Mouse (Mus musculus) forebrain, embryonic 14.5 days (tissue): Measurements from ENCODE around the gene Mga. TPM values are rescaled to one million over a fixed set of nuclear protein-coding genes. Genes with fewer than 3 reads are reported as not detected.

Experiments used
- ATAC-seq: fragments of 200-750 bp; cut with Nextera tagmentation; 2 replicates; pipeline ENCODE4 v1.8.0; 2017; ENCODE audit warnings: mild to moderate bottlenecking, moderate library complexity
- DNase-seq: peaks from one replicate; pipeline ENCODE4 v3.0.0-alpha.2; 2015; ENCODE audit warnings: low spot score
- H3K27ac ChIP-seq: fragments of 300-500 bp; sonication (generic); 2 replicates; pipeline ENCODE4 v1.5.1; 2014; ENCODE audit warnings: low read depth, mild to moderate bottlenecking, control low read depth, low read length, moderate library complexity
- H3K27me3 ChIP-seq: fragments of 300-500 bp; sonication (generic); replicated peaks from 2 replicates; pipeline ENCODE4 v1.6.1; 2014; ENCODE audit warnings: low read length, control low read depth, mixed read lengths; ENCODE audit not compliant: control insufficient read depth, insufficient read depth
- H3K36me3 ChIP-seq: fragments of 300-500 bp; sonication (generic); 2 replicates; pipeline ENCODE4 v1.6.1; 2014; ENCODE audit warnings: low read length, control low read depth; ENCODE audit not compliant: control insufficient read depth, insufficient read depth
- H3K4me1 ChIP-seq: fragments of 300-500 bp; sonication (generic); 2 replicates; pipeline ENCODE4 v1.6.1; 2014; ENCODE audit warnings: antibody characterized with exemption, low read length, control low read depth; ENCODE audit not compliant: control insufficient read depth, insufficient read depth
- H3K4me2 ChIP-seq: fragments of 300-500 bp; sonication (generic); 2 replicates; pipeline ENCODE4 v1.6.1; 2014; ENCODE audit warnings: mild to moderate bottlenecking, control low read depth, low read length
- H3K4me3 ChIP-seq: fragments of 300-500 bp; sonication (generic); 2 replicates; pipeline ENCODE4 v1.5.1; 2014; ENCODE audit warnings: low read depth, low read length, control low read depth
- H3K9ac ChIP-seq: fragments of 300-500 bp; sonication (generic); 2 replicates; pipeline ENCODE4 v1.6.1; 2014; ENCODE audit warnings: mild to moderate bottlenecking, low read length, control low read depth, moderate library complexity
- H3K9me3 ChIP-seq: fragments of 300-500 bp; sonication (generic); replicated peaks from 2 replicates; pipeline ENCODE4 v1.6.1; 2016; ENCODE audit warnings: low read length, control low read depth, mixed read lengths; ENCODE audit not compliant: control insufficient read depth
- WGBS: fragments of 180-500 bp; shearing (Covaris S2); extraction: QIAGEN DNeasy Blood & Tissue Kit; methylation state at CpG from one replicate; pipeline ENCODE4 v1.1.7; 2014; 5-methylcytosine and 5-hydroxymethylcytosine counted together
- polyA plus RNA-seq: library from polyadenylated mRNA; unstranded; fragments of >200 nt; fragmentation: Nextera tagmentation; extraction: Ambion mirVana; gene quantifications from 2 replicates; pipeline ENCODE4 v1.2.1, GENCODE M21; 2014

Gene Mga
- polyA plus RNA-seq, 1 experiment from 2014 or later: 23.6 TPM

DNA sequence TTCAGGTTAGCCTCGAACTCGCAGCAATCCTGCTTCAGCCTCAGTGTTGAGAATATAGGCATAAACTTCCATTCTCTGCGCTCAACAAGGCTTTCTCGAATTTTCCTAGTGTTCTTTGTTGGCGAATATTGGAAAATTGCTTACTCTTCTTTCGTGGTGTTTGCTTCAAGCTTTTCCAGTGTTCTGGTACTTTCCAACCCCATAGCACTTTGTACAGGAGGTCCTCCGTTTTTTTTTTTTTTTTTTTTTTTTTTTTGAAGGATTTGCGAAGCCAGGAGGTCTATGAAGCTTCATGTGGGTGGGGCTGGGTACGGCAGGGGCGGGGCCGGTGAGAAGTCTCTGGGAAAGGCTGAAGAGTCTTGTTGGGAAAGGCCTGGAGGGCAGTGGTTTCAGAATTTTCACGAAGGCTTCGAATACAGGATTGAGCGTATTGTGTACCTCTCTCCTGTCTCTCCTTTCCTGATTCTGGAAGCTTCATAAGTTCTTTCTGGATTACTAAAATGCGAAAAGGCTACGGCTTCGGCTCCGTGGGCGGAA, 407 bp upstream of the Mga start:
- H3K9me3 ChIP-seq: no peaks in the 10 kb centered on the region
- peaks cover 15% of the 10 kb centered on the region for H3K4me1 ChIP-seq
- no peak for DNase-seq
- 17% methylated on average over 19 of the region's 19 CpGs for WGBS
- H3K4me2 ChIP-seq: peak overlapping the region; percentile 98
- peak overlapping the region; percentile 53 for H3K4me3 ChIP-seq
- no peaks in the 10 kb centered on the region for H3K36me3 ChIP-seq
- H3K9ac ChIP-seq: peak overlapping the region; percentile 54
- peak; percentile 65 for ATAC-seq
- H3K27me3 ChIP-seq: no peaks in the 10 kb centered on the region
- peak overlapping the region; percentile 79; the same call in 1 of the 2 replicates for H3K27ac ChIP-seq

DNA sequence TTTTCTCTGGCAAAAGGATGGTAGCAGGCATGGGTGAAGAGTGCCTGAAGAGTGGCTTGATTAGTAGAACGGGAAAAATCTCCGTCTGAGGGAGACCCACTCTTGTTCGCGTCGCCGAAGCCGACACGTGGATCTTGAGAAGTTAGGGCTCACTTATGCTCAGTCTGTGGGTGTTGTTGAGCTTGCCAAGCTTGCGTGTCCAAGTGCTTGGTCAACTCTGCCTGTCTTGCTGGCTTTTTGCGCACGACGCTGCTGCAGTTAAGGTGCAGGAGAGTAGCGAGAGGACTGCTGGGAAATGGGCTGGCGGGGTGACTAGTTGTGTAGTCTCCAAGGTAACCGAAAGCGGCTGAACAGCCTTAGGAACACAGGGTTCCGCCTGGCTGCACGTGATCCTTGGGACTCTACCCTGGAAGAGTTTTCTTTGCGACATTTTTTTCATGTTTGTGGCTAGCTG, 1.1 kb downstream of the Mga start:
- Histone ChIP-seq H3K4me1 (peaks cover 15% of the 10 kb centered on the region), H3K36me3 (peaks cover 7% of the 10 kb centered on the region), H3K9ac (peak overlapping the region; percentile 54), H3K27ac (no peak overlapping the region), H3K27me3 (no peaks in the 10 kb centered on the region), H3K4me2 (peak overlapping the region; percentile 98), H3K4me3 (peak overlapping the region; percentile 53), H3K9me3 (no peaks in the 10 kb centered on the region)
- peak; percentile 65 for DNase-seq
- 6% methylated on average over 19 of the region's 19 CpGs for WGBS
- no peak; the same call in 1 of the 2 replicates for ATAC-seq

DNA sequence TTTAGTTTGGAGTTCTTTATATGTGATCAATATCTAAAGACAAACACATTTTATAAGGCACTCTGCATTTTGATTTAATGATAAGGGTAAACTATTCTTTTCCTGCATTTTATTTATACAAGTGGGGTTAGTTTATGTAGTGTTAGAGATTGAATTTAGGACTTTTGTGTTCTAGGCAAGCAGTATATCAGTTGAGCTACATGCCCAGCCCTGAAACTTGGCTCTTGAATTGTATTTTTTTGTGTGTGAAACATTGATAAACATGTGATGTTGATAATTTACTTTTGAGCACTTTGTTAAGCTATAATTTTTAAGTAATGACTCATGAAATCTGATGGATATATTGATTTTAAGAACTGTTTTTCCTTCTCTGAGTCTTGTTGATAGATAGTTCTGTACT, 19.0 kb downstream of the Mga start:
- H3K4me2 ChIP-seq: no peak overlapping the region
- no peaks in the 10 kb centered on the region for H3K9me3 ChIP-seq
- no peak for ATAC-seq

DNA sequence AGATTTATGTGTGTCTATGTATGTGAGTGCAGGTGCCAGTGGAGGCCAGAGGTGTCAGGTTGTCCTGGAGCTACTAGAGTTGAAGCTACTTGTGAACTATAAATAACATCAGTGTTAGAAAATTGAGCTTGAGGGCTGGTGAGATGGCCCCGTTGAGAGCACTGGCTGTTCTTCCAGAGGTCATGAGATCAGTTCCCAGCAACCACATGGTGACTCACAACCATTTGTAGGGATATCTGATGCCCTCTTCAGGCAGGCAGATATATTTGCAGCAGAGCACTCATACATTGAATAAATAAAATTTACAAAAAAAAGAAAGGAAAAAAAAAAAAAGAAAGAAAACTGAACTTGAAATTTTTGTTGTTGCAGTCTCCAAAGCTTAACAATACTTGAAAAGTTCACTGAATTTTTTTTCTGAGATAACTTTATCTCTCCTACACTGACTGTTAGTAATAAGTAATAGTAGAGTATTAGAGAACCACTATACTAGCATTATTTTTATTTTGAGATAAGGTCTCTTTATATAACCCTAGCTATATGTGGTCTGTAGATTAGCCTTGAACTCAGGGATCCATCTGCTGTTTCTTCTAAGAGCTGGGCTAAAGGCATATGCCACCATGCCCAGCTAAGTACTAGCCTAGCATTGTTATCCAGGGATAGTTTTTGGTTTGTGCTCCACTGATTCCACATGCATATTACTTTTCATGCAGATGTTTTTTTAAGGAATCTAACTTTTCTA, 20.8 kb downstream of the Mga start:
- no peak for DNase-seq
- WGBS: 81% methylated on average over 1 of the region's 1 CpGs
- no peak overlapping the region for H3K27ac ChIP-seq
- H3K9ac ChIP-seq: no peak overlapping the region
- H3K36me3 ChIP-seq: peaks cover 15% of the 10 kb centered on the region
- no peak overlapping the region for H3K4me3 ChIP-seq
- H3K27me3 ChIP-seq: no peaks in the 10 kb centered on the region
- no peaks in the 10 kb centered on the region for H3K4me1 ChIP-seq
- ATAC-seq: no peak
- no peaks in the 10 kb centered on the region for H3K9me3 ChIP-seq
- no peak overlapping the region for H3K4me2 ChIP-seq

More for the DNA sequence above, 19.0 kb downstream of the Mga start:
- Histone ChIP-seq H3K9ac (no peak overlapping the region), H3K4me1 (no peaks in the 10 kb centered on the region), H3K27ac (no peak overlapping the region), H3K4me3 (no peak overlapping the region), H3K36me3 (peaks cover 7% of the 10 kb centered on the region; the same call in 1 of the 2 replicates), H3K27me3 (no peaks in the 10 kb centered on the region)
- no peak for DNase-seq

DNA sequence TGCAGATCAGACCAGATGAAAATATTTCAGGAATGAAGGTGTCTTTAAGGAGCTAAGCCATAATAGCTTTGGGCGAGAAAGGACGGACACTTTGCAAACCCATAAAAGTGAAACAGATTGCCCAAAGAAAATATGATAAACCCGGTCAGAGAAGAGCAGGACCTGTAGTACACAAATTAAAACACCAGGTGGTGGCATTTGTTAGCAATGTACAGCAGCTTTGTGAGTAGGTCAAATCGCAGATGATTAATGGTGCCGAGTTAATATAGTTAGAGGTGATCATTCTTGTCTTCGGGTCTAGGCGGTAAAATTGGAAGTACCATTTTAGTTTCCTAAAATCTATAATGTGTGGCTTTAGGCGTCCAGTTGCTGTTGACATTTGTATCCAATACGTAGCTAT, 73.5 kb downstream of the Mga start:
- Histone ChIP-seq H3K27me3 (no peaks in the 10 kb centered on the region), H3K4me1 (peaks cover 7% of the 10 kb centered on the region), H3K9ac (no peak overlapping the region), H3K36me3 (0 out of 2 replicates have a peak, but pooled peaks cover 17% of the 10 kb centered on the region), H3K9me3 (no peaks in the 10 kb centered on the region), H3K27ac (no peak overlapping the region), H3K4me3 (no peak overlapping the region), H3K4me2 (no peak overlapping the region)
- WGBS: 58% methylated on average over 9 of the region's 9 CpGs
- ATAC-seq (no peak), DNase-seq (peak; percentile 60)

DNA sequence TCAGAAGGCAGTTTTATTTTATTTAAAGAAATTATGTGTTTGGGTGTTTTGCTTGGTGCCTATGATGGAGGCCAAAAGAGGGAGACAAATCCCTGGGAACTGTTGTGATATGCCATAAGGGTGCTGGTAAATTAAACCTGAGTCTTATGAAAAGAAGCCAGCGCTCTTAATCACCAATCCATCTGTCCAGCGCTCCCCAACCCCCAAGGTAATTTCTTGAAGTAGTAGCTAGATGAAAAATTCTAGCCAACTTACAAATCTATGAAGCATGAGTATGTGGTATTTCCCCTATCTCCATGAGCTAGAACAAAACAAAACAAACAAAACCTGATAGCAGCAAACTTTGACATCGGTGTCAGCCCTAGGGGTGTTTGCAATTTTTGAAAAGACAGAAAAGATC, 74.3 kb downstream of the Mga start:
- Histone ChIP-seq H3K9me3 (no peaks in the 10 kb centered on the region), H3K27me3 (no peaks in the 10 kb centered on the region), H3K36me3 (0 out of 2 replicates have a peak, but pooled peaks cover 10% of the 10 kb centered on the region), H3K4me1 (peaks cover 7% of the 10 kb centered on the region), H3K4me2 (peak overlapping the region; percentile 61; the same call in 1 of the 2 replicates), H3K27ac (no peak overlapping the region), H3K4me3 (no peak overlapping the region; the same call in 1 of the 2 replicates), H3K9ac (no peak overlapping the region)
- DNase-seq (no peak), ATAC-seq (no peak)
- 82% methylated on average over 3 of the region's 3 CpGs for WGBS

DNA sequence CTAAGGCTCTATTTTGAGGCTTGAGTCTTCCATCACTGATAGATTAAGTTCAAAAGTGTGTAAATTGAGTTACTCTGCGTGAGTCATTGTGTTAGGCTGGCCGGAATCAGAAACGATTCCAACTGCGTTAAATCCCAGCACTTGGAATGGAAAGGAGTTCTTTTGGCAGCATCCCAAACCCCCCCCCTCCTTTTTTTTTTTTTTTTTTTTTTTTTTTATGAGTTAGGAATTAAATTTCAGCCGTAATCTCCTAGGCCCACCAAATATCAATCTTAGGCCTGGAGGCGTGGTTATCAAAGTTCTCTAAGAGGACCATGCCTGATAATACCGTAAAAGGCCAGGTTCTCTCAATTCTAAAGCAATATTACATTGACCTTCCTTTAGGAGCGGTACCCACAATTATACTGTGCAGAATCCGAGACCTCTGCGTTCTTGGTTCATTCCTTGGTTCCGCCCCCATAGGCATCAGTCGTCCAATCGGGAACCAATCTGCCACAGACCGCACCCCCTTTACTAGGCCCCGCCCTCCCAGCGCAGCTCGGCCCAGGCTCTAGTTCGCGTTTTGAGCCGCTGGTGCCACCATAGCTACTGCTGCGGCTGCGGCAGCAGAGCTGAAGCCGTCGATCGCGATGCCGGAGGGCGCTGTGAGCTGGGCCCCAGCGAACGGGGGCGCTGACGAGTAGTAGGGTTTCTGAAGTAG, 75.0 kb downstream of the Mga start:
- peak overlapping the region; percentile 76 for H3K4me3 ChIP-seq
- H3K9me3 ChIP-seq: no peaks in the 10 kb centered on the region
- ATAC-seq (peak; percentile 99), DNase-seq (peak; percentile 98)
- peak overlapping the region; percentile 80 for H3K9ac ChIP-seq
- peak overlapping the region; percentile 54; the same call in 1 of the 2 replicates for H3K27ac ChIP-seq
- peaks cover 7% of the 10 kb centered on the region for H3K4me1 ChIP-seq
- 1% methylated on average over 31 of the region's 32 CpGs for WGBS
- H3K36me3 ChIP-seq: 0 out of 2 replicates have a peak, but pooled peaks cover 5% of the 10 kb centered on the region
- H3K4me2 ChIP-seq: peak overlapping the region; percentile 61
- H3K27me3 ChIP-seq: no peaks in the 10 kb centered on the region

DNA sequence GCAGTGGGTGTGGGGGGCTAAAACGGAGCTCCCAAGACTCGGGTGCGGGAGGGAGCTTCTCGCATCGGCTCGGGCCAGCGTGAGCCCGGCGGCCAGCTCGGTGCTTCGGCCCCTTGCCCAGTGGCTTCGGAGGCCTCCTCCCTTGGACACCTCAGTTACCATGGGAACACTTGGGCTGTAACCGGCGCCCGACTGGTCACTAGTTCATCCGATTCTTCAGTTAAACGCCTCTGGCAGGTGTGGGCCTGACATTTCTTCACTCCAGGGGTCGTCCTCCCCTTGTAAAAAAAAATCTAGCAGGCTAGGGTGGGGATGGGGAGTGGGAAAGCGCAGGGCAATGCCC, 75.5 kb downstream of the Mga start, which contains the start of gene Mapkbp1:
Gene Mapkbp1, plus strand, starts transcription at position 163 of the 343 bp plus-strand sequence.
- ATAC-seq: peak; percentile 71
- under 1% methylated on average over 19 of the region's 19 CpGs for WGBS
- H3K9ac ChIP-seq: peak within 1 kb of the TSS; percentile 80

More for the DNA sequence above, 75.5 kb downstream of the Mga start, which contains the start of gene Mapkbp1:
- H3K36me3 ChIP-seq: 0 out of 2 replicates have a peak, but pooled peaks cover 5% of the 10 kb centered on the region
- H3K9me3 ChIP-seq: no peaks in the 10 kb centered on the region
- no peak for DNase-seq
- H3K27me3 ChIP-seq: no peaks in the 10 kb centered on the region
- peaks cover 7% of the 10 kb centered on the region for H3K4me1 ChIP-seq
- peak within 1 kb of the TSS; percentile 76 for H3K4me3 ChIP-seq
- peak within 1 kb of the TSS; percentile 54; the same call in 1 of the 2 replicates for H3K27ac ChIP-seq
- H3K4me2 ChIP-seq: peak within 1 kb of the TSS; percentile 61
